Mouse (Mus musculus) small intestine, adult 2 months (tissue): ENCODE measurements around the gene H2-M5.

Experiments
- CTCF ChIP-seq: fragments of 200-500 bp; IDR thresholded peaks from 2 replicates; pipeline ENCODE4 v1.5.1; 2012; ENCODE audit warnings: low read depth, mild to moderate bottlenecking, control low read depth, inconsistent platforms, low read length, moderate library complexity, mixed read lengths; ENCODE audit not compliant: insufficient replicate concordance, insufficient read length; ENCODE audit errors: extremely low read depth
- POLR2A ChIP-seq: fragments of 200-500 bp; IDR thresholded peaks from 2 replicates; pipeline ENCODE4 v1.6.1; 2012; ENCODE audit warnings: low read depth, mild to moderate bottlenecking, control low read depth, inconsistent platforms, low read length, moderate library complexity

GRCm38 (mm10) chr17:36947051-36947819 lies 42.1 kb downstream of the H2-M5 start:
- no peak for TF ChIP-seq CTCF
- no peak for TF ChIP-seq POLR2A
